Mouse (Mus musculus): ENCODE measurements around the gene Slc1a7. TPM values are rescaled to one million over a fixed set of nuclear protein-coding genes. Genes with fewer than 3 reads are reported as not detected.

Slc1a7 gene
- polyA plus RNA-seq, 2 experiments, result 0.03 TPM; not detected in 1

DNA sequence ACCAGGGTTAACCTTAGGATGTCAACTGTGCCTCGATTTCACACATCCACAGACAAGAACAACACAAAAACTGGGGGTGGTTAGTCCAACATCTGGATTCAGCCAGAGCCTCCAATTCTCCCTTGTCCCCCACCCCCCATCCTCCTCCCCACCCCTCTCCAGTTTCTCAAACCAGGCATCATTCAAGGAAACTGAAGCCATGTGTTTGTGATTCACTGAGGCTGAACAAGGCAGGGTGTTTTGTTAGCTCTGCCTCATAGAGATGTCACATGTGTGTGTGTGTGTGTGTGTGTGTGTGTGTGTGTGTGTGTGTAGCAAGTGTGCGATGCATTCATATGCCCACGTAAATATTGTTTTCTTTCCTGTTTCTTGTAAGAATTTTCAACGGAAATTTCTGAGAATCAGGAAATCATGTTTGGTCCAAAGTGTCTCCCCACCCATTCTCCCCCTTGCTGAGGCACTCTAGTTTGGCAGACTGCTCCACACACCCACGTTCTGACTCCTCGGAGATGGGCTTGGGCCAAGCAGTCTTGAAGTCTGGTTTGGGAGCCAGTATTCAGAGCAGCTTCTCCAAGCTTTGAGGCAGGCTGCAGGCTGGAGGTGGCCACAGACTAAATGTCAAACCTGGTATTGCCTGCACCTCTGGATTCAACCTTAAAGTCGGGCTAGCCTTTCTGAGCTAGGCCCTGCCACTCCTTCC lies 16.3 kb downstream of the Slc1a7 start:
- ATAC-seq (ENCODE audit: insufficient read depth) (no peak), DNase-seq (ENCODE audit: low read depth in 3 of 3, low spot score in 3 of 3) (no peak)
- no peaks in the 10 kb centered on the region for H3K4me1 ChIP-seq (replicated peaks; ENCODE audit: control insufficient read depth in 2 of 2, insufficient read depth in 2 of 2, low read length in 1 of 2)
- H3K4me2 ChIP-seq (ENCODE audit: low read depth), result no peak overlapping the region
- H3K4me3 ChIP-seq (ENCODE audit: insufficient read depth in 1 of 2, low read depth in 2 of 2, low read length in 2 of 2), result no peak overlapping the region
- TF ChIP-seq EP300 (IDR thresholded peaks at IDR 0.05; ENCODE audit: low read depth), result no peak
- TF ChIP-seq CTCF (IDR thresholded peaks at IDR 0.05; ENCODE audit: low read depth), result no peak
- no peaks in the 10 kb centered on the region for H3K9me3 ChIP-seq (ENCODE audit: control insufficient read depth, low read length)
- H3K9ac ChIP-seq (replicated peaks), result no peak overlapping the region
- no peaks in the 10 kb centered on the region for H3K36me3 ChIP-seq (replicated peaks; ENCODE audit: control insufficient read depth, insufficient read depth, low read depth)
- H3K27ac ChIP-seq, result no peak overlapping the region
- H3K27me3 ChIP-seq (ENCODE audit: control insufficient read depth, insufficient read depth, low read length), result no peaks in the 10 kb centered on the region
- 57% methylated on average over 7 of the region's 7 CpGs for WGBS (ENCODE audit: insufficient replicate concordance)

DNA sequence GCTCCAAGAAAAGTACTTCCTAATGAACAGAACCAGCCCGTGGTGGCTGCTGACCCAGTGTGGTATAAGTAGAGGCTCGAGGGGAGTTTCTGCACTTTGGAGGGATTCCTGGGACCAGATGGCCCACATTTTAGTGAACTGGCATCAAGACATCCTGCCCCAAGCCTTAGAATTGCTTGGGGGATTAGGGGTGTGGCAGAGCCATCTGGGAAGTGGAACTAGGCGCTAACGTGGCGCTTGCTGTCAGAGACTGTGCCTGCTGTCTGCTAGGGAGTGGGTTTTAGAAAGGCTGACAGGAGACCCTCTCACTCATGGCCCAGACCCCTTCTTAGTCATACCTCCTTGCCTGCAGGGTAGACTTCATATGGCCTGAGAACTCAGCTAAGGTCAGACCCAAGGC lies 17.7 kb downstream of the Slc1a7 start:
- no peaks in the 10 kb centered on the region for H3K27me3 ChIP-seq (ENCODE audit: control insufficient read depth, insufficient read depth, low read length)
- DNase-seq (ENCODE audit: low read depth in 3 of 3, low spot score in 3 of 3) (no peak), ATAC-seq (ENCODE audit: insufficient read depth) (no peak)
- WGBS (ENCODE audit: insufficient replicate concordance), result 73% methylated on average over 5 of the region's 5 CpGs
- no peak overlapping the region for H3K27ac ChIP-seq
- no peaks in the 10 kb centered on the region for H3K4me1 ChIP-seq (replicated peaks; ENCODE audit: control insufficient read depth in 2 of 2, insufficient read depth in 2 of 2, low read length in 1 of 2)
- H3K4me3 ChIP-seq (ENCODE audit: insufficient read depth in 1 of 2, low read depth in 2 of 2, low read length in 2 of 2), result no peak overlapping the region
- no peaks in the 10 kb centered on the region for H3K9me3 ChIP-seq (ENCODE audit: control insufficient read depth, low read length)
- TF ChIP-seq EP300 (IDR thresholded peaks at IDR 0.05; ENCODE audit: low read depth) (no peak), CTCF (IDR thresholded peaks at IDR 0.05; ENCODE audit: low read depth) (no peak)
- no peak overlapping the region for H3K9ac ChIP-seq (replicated peaks)
- H3K36me3 ChIP-seq (replicated peaks; ENCODE audit: control insufficient read depth, insufficient read depth, low read depth), result no peaks in the 10 kb centered on the region
- H3K4me2 ChIP-seq (ENCODE audit: low read depth), result no peak overlapping the region

DNA sequence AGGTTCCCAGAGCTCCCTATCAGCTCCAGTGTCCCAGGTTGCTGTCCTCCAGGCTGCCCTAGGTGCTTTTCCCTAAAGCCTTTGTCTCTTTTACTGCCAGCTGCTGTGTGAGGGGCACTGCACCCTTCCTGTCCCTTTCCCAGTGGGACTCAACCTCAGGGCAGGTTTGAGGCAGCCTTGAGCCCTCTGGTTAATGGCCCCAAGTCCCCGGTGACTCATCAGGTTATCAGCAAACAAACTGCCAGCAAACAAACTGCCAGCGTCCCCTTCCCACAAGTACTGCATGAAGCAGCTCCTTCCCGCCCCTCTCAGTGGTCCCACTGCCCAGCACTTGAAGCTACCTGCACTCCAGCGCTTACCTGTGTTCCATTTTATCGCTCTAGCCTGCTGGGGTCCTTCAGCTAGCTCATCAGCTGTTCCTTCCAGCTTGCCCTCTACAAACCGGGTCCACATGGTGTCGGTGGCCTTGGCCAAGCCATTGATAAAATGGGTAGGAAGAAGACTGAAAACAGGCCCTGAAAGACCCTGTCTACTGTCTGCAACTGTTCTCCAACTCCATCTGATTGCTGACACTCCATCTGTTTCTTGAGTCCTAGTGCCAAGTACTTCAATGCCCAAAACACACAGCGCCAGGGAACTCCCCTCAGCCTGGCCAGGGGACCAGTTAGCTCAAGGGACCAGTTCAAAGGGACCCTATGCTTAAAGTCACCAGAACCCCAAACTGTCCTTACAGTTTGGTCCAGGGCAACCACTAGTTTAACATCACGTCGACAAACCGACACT lies 18.4 kb downstream of the Slc1a7 start:
- H3K36me3 ChIP-seq (replicated peaks; ENCODE audit: control insufficient read depth, insufficient read depth, low read depth), result no peaks in the 10 kb centered on the region
- no peak overlapping the region for H3K4me3 ChIP-seq (ENCODE audit: insufficient read depth in 1 of 2, low read depth in 2 of 2, low read length in 2 of 2)
- no peaks in the 10 kb centered on the region for H3K9me3 ChIP-seq (ENCODE audit: control insufficient read depth, low read length)
- ATAC-seq (ENCODE audit: insufficient read depth) (no peak), DNase-seq (ENCODE audit: low read depth in 3 of 3, low spot score in 3 of 3) (no peak)
- no peak overlapping the region for H3K4me2 ChIP-seq (ENCODE audit: low read depth)
- no peaks in the 10 kb centered on the region for H3K4me1 ChIP-seq (replicated peaks; ENCODE audit: control insufficient read depth in 2 of 2, insufficient read depth in 2 of 2, low read length in 1 of 2)
- H3K27me3 ChIP-seq (ENCODE audit: control insufficient read depth, insufficient read depth, low read length), result no peaks in the 10 kb centered on the region
- H3K9ac ChIP-seq (replicated peaks), result no peak overlapping the region
- no peak overlapping the region for H3K27ac ChIP-seq
- TF ChIP-seq CTCF (IDR thresholded peaks at IDR 0.05; ENCODE audit: low read depth) (no peak), EP300 (IDR thresholded peaks at IDR 0.05; ENCODE audit: low read depth) (no peak)
- 59% methylated on average over 11 of the region's 11 CpGs for WGBS (ENCODE audit: insufficient replicate concordance)

DNA sequence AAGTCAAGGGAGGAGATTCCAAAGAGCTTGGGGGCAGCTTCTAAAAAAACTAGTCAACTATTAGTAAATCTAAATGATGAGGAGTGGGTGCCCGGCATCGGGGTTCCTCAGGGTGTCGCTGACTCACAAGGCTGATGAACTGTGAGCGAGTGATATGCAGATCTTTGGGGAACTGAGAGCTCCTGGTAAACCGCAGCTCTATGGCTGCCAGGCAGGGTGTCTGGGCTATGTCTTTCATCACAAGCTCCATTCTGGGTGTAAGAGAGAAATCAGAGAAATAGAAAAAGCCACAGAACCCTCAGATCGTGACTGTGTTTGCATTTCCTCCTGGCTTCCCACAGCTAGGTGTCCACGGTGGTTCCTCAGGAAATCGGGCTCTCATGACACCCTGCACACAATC lies 20.8 kb downstream of the Slc1a7 start:
- WGBS (ENCODE audit: insufficient replicate concordance), result 10% methylated on average over 8 of the region's 8 CpGs
- no peak for ATAC-seq (ENCODE audit: insufficient read depth)

DNA sequence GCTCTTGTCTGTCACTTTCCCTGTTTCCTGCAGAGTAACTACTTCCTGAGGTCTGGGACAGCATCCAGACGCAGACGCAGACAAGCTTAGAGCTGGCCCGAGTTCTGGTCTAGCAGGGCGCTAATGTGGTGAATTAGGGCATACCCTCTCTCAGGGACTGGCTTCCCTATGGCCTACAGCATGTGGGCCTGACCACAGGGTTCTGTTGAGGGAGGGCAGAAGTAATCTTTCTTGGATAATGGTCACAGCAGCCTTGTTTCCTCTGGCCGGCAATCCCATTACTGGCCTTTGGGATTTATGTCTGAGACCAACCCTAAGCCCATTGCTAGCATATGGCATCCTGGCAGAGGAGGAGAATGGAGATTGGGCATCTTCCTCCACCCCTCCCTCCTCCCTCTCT lies 22.7 kb downstream of the Slc1a7 start:
- WGBS (ENCODE audit: insufficient replicate concordance), result 43% methylated on average over 5 of the region's 5 CpGs

More for the DNA sequence above, 20.8 kb downstream of the Slc1a7 start:
- Histone ChIP-seq H3K27me3 (ENCODE audit: control insufficient read depth, insufficient read depth, low read length) (no peaks in the 10 kb centered on the region), H3K9ac (replicated peaks) (no peak overlapping the region), H3K9me3 (ENCODE audit: control insufficient read depth, low read length) (no peaks in the 10 kb centered on the region), H3K27ac (no peak overlapping the region), H3K4me2 (ENCODE audit: low read depth) (no peak overlapping the region), H3K36me3 (replicated peaks; ENCODE audit: control insufficient read depth, insufficient read depth, low read depth) (no peaks in the 10 kb centered on the region), H3K4me3 (ENCODE audit: insufficient read depth in 1 of 2, low read depth in 2 of 2, low read length in 2 of 2) (no peak overlapping the region), H3K4me1 (replicated peaks; ENCODE audit: control insufficient read depth in 2 of 2, insufficient read depth in 2 of 2, low read length in 1 of 2) (no peaks in the 10 kb centered on the region)
- peak in 2 of 3 experiments; percentile 7 to 28 for DNase-seq (ENCODE audit: low read depth in 3 of 3, low spot score in 3 of 3)
- TF ChIP-seq EP300 (IDR thresholded peaks at IDR 0.05; ENCODE audit: low read depth), result no peak
- TF ChIP-seq CTCF (IDR thresholded peaks at IDR 0.05; ENCODE audit: low read depth), result no peak

More for the DNA sequence above, 22.7 kb downstream of the Slc1a7 start:
- no peak overlapping the region for H3K4me2 ChIP-seq (ENCODE audit: low read depth)
- no peak overlapping the region for H3K27ac ChIP-seq
- H3K9me3 ChIP-seq (ENCODE audit: control insufficient read depth, low read length), result no peaks in the 10 kb centered on the region
- ATAC-seq (ENCODE audit: insufficient read depth) (no peak), DNase-seq (ENCODE audit: low read depth in 3 of 3, low spot score in 3 of 3) (no peak)
- no peaks in the 10 kb centered on the region for H3K27me3 ChIP-seq (ENCODE audit: control insufficient read depth, insufficient read depth, low read length)
- H3K4me3 ChIP-seq (ENCODE audit: insufficient read depth in 1 of 2, low read depth in 2 of 2, low read length in 2 of 2), result no peak overlapping the region
- H3K9ac ChIP-seq (replicated peaks), result no peak overlapping the region
- H3K36me3 ChIP-seq (replicated peaks; ENCODE audit: control insufficient read depth, insufficient read depth, low read depth), result no peaks in the 10 kb centered on the region
- no peaks in the 10 kb centered on the region for H3K4me1 ChIP-seq (replicated peaks; ENCODE audit: control insufficient read depth in 2 of 2, insufficient read depth in 2 of 2, low read length in 1 of 2)
- no peak for TF ChIP-seq EP300 (IDR thresholded peaks at IDR 0.05; ENCODE audit: low read depth)
- TF ChIP-seq CTCF (IDR thresholded peaks at IDR 0.05; ENCODE audit: low read depth), result no peak
